Comparison of ENCODE assay signal across 9 mouse cellular contexts in genomic region chr10:20405471-20405870, GRCm38 (mm10). TPM values are rescaled to one million over a fixed set of nuclear protein-coding genes. Genes with fewer than 3 reads are reported as not detected.
DNase-seq lines count a peak whose midpoint lies in the region; ATAC-seq lines count a peak whose summit lies in the region.
"Had no signal": no experiment of that assay in that cellular context is flagged by ENCODE, and none has a peak within 500 bp of the region (broad histone marks: within the 10 kb centered on the region; RNA-seq: fewer than 3 reads in every experiment).

No protein-coding gene starts in this region.

- no peaks in the 10 kb centered on the region for H3K27me3 ChIP-seq in limb, embryonic 11.5 days (ENCODE audit: control insufficient read depth, insufficient read depth, low read length)
- no peaks in the 10 kb centered on the region for H3K27me3 ChIP-seq in limb, embryonic 10.5 days (ENCODE audit: low read depth, poor library complexity, severe bottlenecking)
- H3K27me3 ChIP-seq in embryonic facial prominence, embryonic 10.5 days (replicated peaks; ENCODE audit: low read depth, poor library complexity, severe bottlenecking): no peaks in the 10 kb centered on the region
- H3K27me3 ChIP-seq in hindbrain, embryonic 16.5 days (replicated peaks; ENCODE audit: control insufficient read depth, insufficient read depth, low read length): no peaks in the 10 kb centered on the region
- no peaks in the 10 kb centered on the region for H3K27me3 ChIP-seq in midbrain, embryonic 15.5 days (replicated peaks)

- H3K36me3 ChIP-seq in limb, embryonic 11.5 days (ENCODE audit: control insufficient read depth, insufficient read depth, low read length): no peaks in the 10 kb centered on the region
- H3K36me3 ChIP-seq in limb, embryonic 10.5 days: no peaks in the 10 kb centered on the region
- H3K36me3 ChIP-seq in embryonic facial prominence, embryonic 10.5 days (replicated peaks): no peaks in the 10 kb centered on the region
- H3K36me3 ChIP-seq in hindbrain, embryonic 16.5 days (ENCODE audit: control insufficient read depth, insufficient read depth, low read length): no peaks in the 10 kb centered on the region
- H3K36me3 ChIP-seq in midbrain, embryonic 15.5 days (replicated peaks): no peaks in the 10 kb centered on the region

- H3K4me2 ChIP-seq in limb, embryonic 11.5 days (ENCODE audit: low read depth, severe bottlenecking): no peak overlapping the region
- H3K4me2 ChIP-seq in hindbrain, embryonic 16.5 days (ENCODE audit: low read length): no peak overlapping the region
- H3K4me2 ChIP-seq in midbrain, embryonic 15.5 days: no peak overlapping the region

- peak; percentile 57 for DNase-seq in limb, embryonic 11.5 days (ENCODE audit: low spot score)
- no peak for DNase-seq in limb, embryonic 10.5 days (ENCODE audit: low spot score)
- peak; percentile 27 for DNase-seq in Muller cell, postnatal 12 days (ENCODE audit: inconsistent ontology term)
- DNase-seq in embryonic facial prominence, embryonic 10.5 days (ENCODE audit: low spot score): peak; percentile 46
- peak; percentile 33 to 34 for DNase-seq in layer of hippocampus, postnatal 36 days
- no peak for DNase-seq in yolk sac, embryonic 10.5 days (ENCODE audit: low spot score)

- H3K9me3 ChIP-seq in limb, embryonic 11.5 days (ENCODE audit: control insufficient read depth, low read length): no peaks in the 10 kb centered on the region
- H3K9me3 ChIP-seq in limb, embryonic 10.5 days (replicated peaks): no peaks in the 10 kb centered on the region
- H3K9me3 ChIP-seq in embryonic facial prominence, embryonic 10.5 days: no peaks in the 10 kb centered on the region
- no peaks in the 10 kb centered on the region for H3K9me3 ChIP-seq in hindbrain, embryonic 16.5 days (ENCODE audit: control insufficient read depth, low read length)
- H3K9me3 ChIP-seq in midbrain, embryonic 15.5 days: no peaks in the 10 kb centered on the region

- H3K4me1 ChIP-seq in limb, embryonic 11.5 days (ENCODE audit: control insufficient read depth, insufficient read depth, low read length): no peaks in the 10 kb centered on the region
- peaks cover 2% of the 10 kb centered on the region; the same call in 1 of the 2 replicates for H3K4me1 ChIP-seq in limb, embryonic 10.5 days
- 0 out of 2 replicates have a peak, but pooled peaks cover 3% of the 10 kb centered on the region for H3K4me1 ChIP-seq in embryonic facial prominence, embryonic 10.5 days
- H3K4me1 ChIP-seq in hindbrain, embryonic 16.5 days (ENCODE audit: control insufficient read depth, insufficient read depth, low read depth, low read length): no peaks in the 10 kb centered on the region
- H3K4me1 ChIP-seq in midbrain, embryonic 15.5 days: no peaks in the 10 kb centered on the region

- no peak overlapping the region for H3K27ac ChIP-seq in limb, embryonic 11.5 days (replicated peaks; ENCODE audit: low read depth, low read length)
- H3K27ac ChIP-seq in limb, embryonic 10.5 days: no peak overlapping the region
- H3K27ac ChIP-seq in embryonic facial prominence, embryonic 10.5 days (replicated peaks): no peak overlapping the region
- H3K27ac ChIP-seq in hindbrain, embryonic 16.5 days (ENCODE audit: low read depth, low read length): no peak overlapping the region
- H3K27ac ChIP-seq in midbrain, embryonic 15.5 days: no peak overlapping the region
- H3K27ac ChIP-seq: macrophage had no signal

- ATAC-seq in limb, embryonic 11.5 days (ENCODE audit: insufficient number of reproducible peaks, low FRiP score, low TSS enrichment, low read depth): no peak
- peak; percentile 90 for ATAC-seq in hindbrain, embryonic 16.5 days
- ATAC-seq in midbrain, embryonic 15.5 days (replicated peaks): peak; percentile 90

- H3K4me3 ChIP-seq in limb, embryonic 11.5 days (ENCODE audit: low read depth, low read length): no peak overlapping the region
- H3K4me3 ChIP-seq in limb, embryonic 10.5 days: no peak overlapping the region
- H3K4me3 ChIP-seq in embryonic facial prominence, embryonic 10.5 days: no peak overlapping the region
- no peak overlapping the region for H3K4me3 ChIP-seq in hindbrain, embryonic 16.5 days (ENCODE audit: low read length)
- no peak overlapping the region for H3K4me3 ChIP-seq in midbrain, embryonic 15.5 days

- WGBS in limb, embryonic 11.5 days: 93% methylated on average over 2 of the region's 2 CpGs
- WGBS in limb, embryonic 10.5 days: 93% methylated on average over 2 of the region's 2 CpGs
- 94% methylated on average over 2 of the region's 2 CpGs for WGBS in embryonic facial prominence, embryonic 10.5 days
- WGBS in hindbrain, embryonic 16.5 days: 88% methylated on average over 2 of the region's 2 CpGs
- 90% methylated on average over 2 of the region's 2 CpGs for WGBS in midbrain, embryonic 15.5 days

- H3K9ac ChIP-seq in limb, embryonic 11.5 days (ENCODE audit: low read length): no peak overlapping the region
- H3K9ac ChIP-seq in hindbrain, embryonic 16.5 days (ENCODE audit: low read depth, low read length): no peak overlapping the region
- H3K9ac ChIP-seq in midbrain, embryonic 15.5 days: no peak overlapping the region

RNA-seq across cellular contexts. Expression of gene Mtfr2, which starts 57.9 kb away (rescaled TPM):
- polyA plus RNA-seq in limb, embryonic 11.5 days (2014; fragmentation: Nextera tagmentation; extraction: Ambion mirVana): 1.6 and 3.4 TPM in 2 replicates
- polyA plus RNA-seq in limb, embryonic 10.5 days (2016; fragmentation: Nextera tagmentation; extraction: Ambion mirVana): 2.3 and 2.4 TPM in 2 replicates
- polyA plus RNA-seq in embryonic facial prominence, embryonic 10.5 days (2016; fragmentation: Nextera tagmentation; extraction: Ambion mirVana): 3.2 and 3.4 TPM in 2 replicates
- polyA plus RNA-seq in hindbrain, embryonic 16.5 days (2015; fragmentation: Nextera tagmentation; extraction: Ambion mirVana): 0.61 and 0.96 TPM in 2 replicates
- total RNA-seq in layer of hippocampus, postnatal 36 days (2021): under 1 TPM; 0.62 to 0.99 TPM
- polyA plus RNA-seq in midbrain, embryonic 15.5 days (2015; fragmentation: Nextera tagmentation; extraction: Ambion mirVana): 0.38 and 0.50 TPM in 2 replicates

Comparison
In these comparisons a context has a peak if more than half of its experiments do, and no peak if none do; other contexts are left out.
1. DNase-seq: peak in limb, embryonic 11.5 days (single experiment), Muller cell, postnatal 12 days (single experiment), embryonic facial prominence, embryonic 10.5 days (single experiment) and layer of hippocampus, postnatal 36 days (2 of 2); none in limb, embryonic 10.5 days (single experiment) and yolk sac, embryonic 10.5 days (single experiment).